Mouse (Mus musculus): ENCODE results near the gene Tap2. TPM values are rescaled to one million over a fixed set of nuclear protein-coding genes. Genes with fewer than 3 reads are reported as not detected.

Tap2 gene
- total RNA-seq (2022) = 10 to 100 TPM; 12.3 to 18.1 (median 15.9) TPM

GRCm38 (mm10) chr17:34203444-34203843 is at the start of gene Tap2:
Tap2 (plus strand) TSS chr17:34203527.
- DNase-seq (ENCODE audit: low spot score in 2 of 2) = no peak

- DNase-seq (ENCODE audit: low spot score in 2 of 2) = no peak
These were observed 47.8 kb upstream of the Tap2 start for GRCm38 (mm10) chr17:34155534-34155933.

- no peak for DNase-seq (ENCODE audit: low spot score in 2 of 2)
These were observed 39.0 kb upstream of the Tap2 start for GRCm38 (mm10) chr17:34164202-34164895.

- DNase-seq (ENCODE audit: low spot score in 2 of 2) = no peak
These were observed 38.1 kb upstream of the Tap2 start for GRCm38 (mm10) chr17:34165033-34165730.

GRCm38 (mm10) chr17:34169279-34169678 is 34.0 kb upstream of the Tap2 start:
- peak in 1 of 2 experiments; percentile 14 for DNase-seq (ENCODE audit: low spot score in 2 of 2)

- DNase-seq (ENCODE audit: low spot score in 2 of 2) = no peak
These were observed 32.8 kb upstream of the Tap2 start for GRCm38 (mm10) chr17:34170487-34170876.

GRCm38 (mm10) chr17:34170877-34171498 is 32.3 kb upstream of the Tap2 start:
- DNase-seq (ENCODE audit: low spot score in 2 of 2) = peak; percentile 56 to 88

GRCm38 (mm10) chr17:34172528-34172927 is 30.8 kb upstream of the Tap2 start:
- DNase-seq (ENCODE audit: low spot score in 2 of 2) = no peak

GRCm38 (mm10) chr17:34174075-34174474 is 29.3 kb upstream of the Tap2 start:
- DNase-seq (ENCODE audit: low spot score in 2 of 2) = no peak

GRCm38 (mm10) chr17:34177179-34177578 is 26.1 kb upstream of the Tap2 start:
- no peak for DNase-seq (ENCODE audit: low spot score in 2 of 2)

GRCm38 (mm10) chr17:34179019-34179418 is 24.3 kb upstream of the Tap2 start:
- no peak for DNase-seq (ENCODE audit: low spot score in 2 of 2)

GRCm38 (mm10) chr17:34179913-34180859 is 23.1 kb upstream of the Tap2 start:
- no peak for DNase-seq (ENCODE audit: low spot score in 2 of 2)

- DNase-seq (ENCODE audit: low spot score in 2 of 2) = no peak
These were observed 19.6 kb upstream of the Tap2 start for GRCm38 (mm10) chr17:34183564-34184219.

GRCm38 (mm10) chr17:34185526-34185925 is 17.8 kb upstream of the Tap2 start:
- DNase-seq (ENCODE audit: low spot score in 2 of 2) = no peak

GRCm38 (mm10) chr17:34186885-34187260 is 16.5 kb upstream of the Tap2 start:
- no peak for DNase-seq (ENCODE audit: low spot score in 2 of 2)

- DNase-seq (ENCODE audit: low spot score in 2 of 2) = peak; percentile 90 to 96
These were observed 15.9 kb upstream of the Tap2 start, which contains the start of the genes Tap1 and Psmb9 for GRCm38 (mm10) chr17:34187261-34187916. Tap1 (plus strand) TSS chr17:34187553. Psmb9 (minus strand) TSS chr17:34187764.

GRCm38 (mm10) chr17:34188010-34188409 is 15.3 kb upstream of the Tap2 start:
- no peak for DNase-seq (ENCODE audit: low spot score in 2 of 2)

GRCm38 (mm10) chr17:34188986-34189385 is 14.3 kb upstream of the Tap2 start:
- no peak for DNase-seq (ENCODE audit: low spot score in 2 of 2)

- DNase-seq (ENCODE audit: low spot score in 2 of 2) = no peak
These were observed 10.5 kb upstream of the Tap2 start for GRCm38 (mm10) chr17:34192852-34193251.

GRCm38 (mm10) chr17:34193468-34193867 is 9.9 kb upstream of the Tap2 start:
- DNase-seq (ENCODE audit: low spot score in 2 of 2) = no peak
